Comparison of ENCODE assay signal across 19 mouse cellular contexts in genomic region chr5:37263816-37264215, GRCm38 (mm10). TPM values are rescaled to one million over a fixed set of nuclear protein-coding genes. Genes with fewer than 3 reads are reported as not detected.
DNase-seq lines count a peak whose midpoint lies in the region; ATAC-seq and TF ChIP-seq lines count a peak whose summit lies in the region.
"Had no signal": no experiment of that assay in that cellular context is flagged by ENCODE, and none has a peak within 500 bp of the region (broad histone marks: within the 10 kb centered on the region; RNA-seq: fewer than 3 reads in every experiment).

No protein-coding gene starts in this region.

- no peaks in the 10 kb centered on the region for H3K9me3 ChIP-seq in intestine, embryonic 15.5 days
- H3K9me3 ChIP-seq: forebrain, embryonic 13.5 days; heart, embryonic 13.5 days; midbrain, embryonic 10.5 days had no signal

- ATAC-seq in intestine, embryonic 15.5 days, result no peak
- ATAC-seq: forebrain, embryonic 13.5 days had no signal

- H3K27ac ChIP-seq in intestine, embryonic 15.5 days, result no peak overlapping the region
- H3K27ac ChIP-seq: forebrain, embryonic 13.5 days; heart, embryonic 13.5 days; midbrain, embryonic 10.5 days had no signal

- H3K27me3 ChIP-seq in intestine, embryonic 15.5 days (replicated peaks), result no peaks in the 10 kb centered on the region
- H3K27me3 ChIP-seq: forebrain, embryonic 13.5 days; heart, embryonic 13.5 days had no signal

- H3K4me1 ChIP-seq in intestine, embryonic 15.5 days (replicated peaks), result no peaks in the 10 kb centered on the region
- H3K4me1 ChIP-seq: heart, embryonic 13.5 days had no signal

- no peak for TF ChIP-seq CTCF in brain, embryonic 14.5 days (IDR thresholded peaks at IDR 0.05; ENCODE audit: borderline replicate concordance, extremely low read depth, insufficient read depth, insufficient read length)

- no peak for TF ChIP-seq POLR2A in brain, embryonic 14.5 days (IDR thresholded peaks at IDR 0.05; ENCODE audit: borderline replicate concordance, extremely low read depth, insufficient read depth, insufficient read length, poor library complexity, severe bottlenecking)

- peak; percentile 54 for DNase-seq in embryo, embryonic 10 days (ENCODE audit: low spot score)
- no peak for DNase-seq in embryo, embryonic 9.5 days (ENCODE audit: extremely low spot score)
- peak; percentile 55 for DNase-seq in retina, postnatal 1 day
- DNase-seq in retina, embryonic 14.5 days (ENCODE audit: low spot score), result no peak
- DNase-seq in brain, embryonic 14.5 days (ENCODE audit: low read depth), result peak; percentile 7
- no peak for DNase-seq in spleen, postnatal 10 days (ENCODE audit: low spot score in 2 of 2)
- DNase-seq in gastrocnemius, postnatal 4 days (ENCODE audit: low spot score in 2 of 2), result no peak
- DNase-seq: cerebellum, adult 9-10 months; gastrocnemius, postnatal 36 days; heart, postnatal 36 days; kidney, adult 9 months; left cerebral cortex, postnatal 4 days; lung, adult 18-20 months; spleen, adult 18-20 months had no signal

- H3K4me3 ChIP-seq in intestine, embryonic 15.5 days (replicated peaks), result no peak overlapping the region
- H3K4me3 ChIP-seq: forebrain, embryonic 13.5 days; heart, embryonic 13.5 days; midbrain, embryonic 10.5 days had no signal

- no peaks in the 10 kb centered on the region for H3K36me3 ChIP-seq in intestine, embryonic 15.5 days
- H3K36me3 ChIP-seq: heart, embryonic 13.5 days had no signal

- 52% methylated on average over 6 of the region's 6 CpGs for WGBS in intestine, embryonic 15.5 days

- H3K4me2 ChIP-seq in intestine, embryonic 15.5 days (replicated peaks), result no peak overlapping the region
- H3K4me2 ChIP-seq: forebrain, embryonic 13.5 days; heart, embryonic 13.5 days had no signal

- H3K9ac ChIP-seq in intestine, embryonic 15.5 days, result no peak overlapping the region
- H3K9ac ChIP-seq: forebrain, embryonic 13.5 days; heart, embryonic 13.5 days had no signal

RNA-seq across cellular contexts. Expression of gene Crmp1, which starts 22.1 kb away (rescaled TPM):
- polyA plus RNA-seq in brain, embryonic 14.5 days (2012; rRNA removed), result 866 and 1,134 TPM in 2 replicates
- polyA plus RNA-seq in intestine, embryonic 15.5 days (2015; fragmentation: Nextera tagmentation; extraction: Ambion mirVana), result 32.2 and 33.6 TPM in 2 replicates
- 1 to 10 TPM; 3.0 to 4.1 TPM for total RNA-seq in gastrocnemius, postnatal 4 days (2021)
- total RNA-seq: liver, adult 2 months had no signal
- polyA plus RNA-seq: liver, adult 2 months had no signal

Comparison
In these comparisons a context has a peak if more than half of its experiments do, and no peak if none do; other contexts are left out.
1. DNase-seq: peak in embryo, embryonic 10 days (single experiment), retina, postnatal 1 day (single experiment) and brain, embryonic 14.5 days (single experiment); none in embryo, embryonic 9.5 days (single experiment), retina, embryonic 14.5 days (single experiment), spleen, postnatal 10 days (0 of 2) and gastrocnemius, postnatal 4 days (0 of 2).
2. RNA of gene Crmp1, which starts 22.1 kb away (polyA plus RNA-seq): 866 to 1,134 TPM in brain, embryonic 14.5 days; 32.2 to 33.6 TPM in intestine, embryonic 15.5 days; every median in the first group is over 10 times any median in the second.